Mouse (Mus musculus): ENCODE data around the gene Bach1.
A peak's percentile ranks its signal among the peaks of the same experiment; 100 is the strongest.
"Not testable (repeated sequence)": the region's sequence is repeated elsewhere in the genome, so short reads cannot be mapped to it uniquely, and the experiment has no call there.

Bach1 gene

DNA sequence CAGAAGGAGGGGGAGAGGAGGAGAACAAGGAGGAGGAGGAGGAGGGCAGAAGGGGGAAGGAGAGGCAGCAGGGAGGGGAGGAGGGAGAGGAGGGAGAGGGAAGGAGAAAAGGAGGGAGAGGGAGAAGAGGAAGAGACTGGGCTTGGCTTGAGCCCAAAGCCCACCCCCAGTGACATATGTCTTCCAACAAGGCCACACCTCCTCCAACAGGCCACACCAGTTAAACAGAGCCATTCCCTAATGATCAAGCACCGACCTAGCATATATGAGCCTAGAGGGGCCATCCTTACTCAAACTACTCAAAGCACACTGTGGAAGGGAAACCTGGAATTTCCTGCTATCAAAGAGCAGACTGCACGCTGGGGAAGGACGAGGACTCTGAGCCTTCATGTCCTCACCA, 16.9 kb upstream of the Bach1 start:
- DNase-seq = no peak

- no peak for DNase-seq
These were observed 12.3 kb upstream of the Bach1 start for GRCm38 (mm10) chr16:87686458-87686857.

GRCm38 (mm10) chr16:87687346-87687745, 11.4 kb upstream of the Bach1 start:
- no peak for DNase-seq

GRCm38 (mm10) chr16:87688328-87688727, 10.4 kb upstream of the Bach1 start:
- not testable (repeated sequence) for DNase-seq

- peak; percentile 26 to 48 for DNase-seq
These were observed 9.9 kb upstream of the Bach1 start for GRCm38 (mm10) chr16:87688823-87689222.

DNA sequence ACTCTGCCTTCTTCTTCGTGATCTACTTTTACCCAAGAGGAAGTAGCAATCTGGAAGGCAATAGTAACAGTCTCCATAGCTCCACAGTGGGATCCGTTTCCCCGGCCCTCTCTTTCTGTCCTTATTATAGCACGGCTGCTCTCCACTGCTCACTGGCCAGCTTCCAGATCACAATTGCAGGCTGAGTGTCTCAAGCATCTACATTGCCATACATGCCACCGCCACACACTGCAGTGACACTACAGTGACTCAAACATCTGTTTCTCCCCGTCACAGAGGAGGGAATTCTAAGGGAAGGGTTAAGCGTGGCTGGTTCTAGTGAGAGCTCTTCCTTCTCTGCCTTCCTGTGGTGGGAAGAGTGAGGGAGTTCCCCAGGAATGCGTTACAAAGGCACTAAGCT, 9.5 kb upstream of the Bach1 start:
- peak in 1 of 2 experiments; percentile 19 for DNase-seq

DNA sequence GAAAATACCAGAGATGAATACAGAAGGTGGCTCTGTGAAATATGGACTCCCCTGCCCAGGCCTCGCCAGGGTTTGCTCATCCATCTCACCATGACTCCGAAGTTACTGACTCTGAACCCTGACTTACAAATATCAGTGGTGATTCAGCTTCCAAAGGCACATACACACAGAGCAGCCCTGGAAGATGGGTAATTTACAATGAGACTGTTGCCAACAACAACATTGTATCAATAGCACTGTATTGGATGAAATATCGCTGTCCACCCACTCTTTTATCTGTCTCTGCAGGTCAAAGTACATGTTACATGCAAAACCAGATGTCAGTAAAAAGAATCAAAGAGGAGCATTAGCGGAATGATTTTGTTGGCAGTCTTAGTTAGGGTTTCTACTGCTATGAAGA, 8.2 kb upstream of the Bach1 start:
- no peak for DNase-seq

GRCm38 (mm10) chr16:87691102-87691501, 7.6 kb upstream of the Bach1 start:
- no peak for DNase-seq

- DNase-seq = no peak
These were observed 6.2 kb upstream of the Bach1 start for GRCm38 (mm10) chr16:87692591-87692990.

- DNase-seq = no peak
These were observed 909 bp upstream of the Bach1 start for GRCm38 (mm10) chr16:87697707-87698365.

DNA sequence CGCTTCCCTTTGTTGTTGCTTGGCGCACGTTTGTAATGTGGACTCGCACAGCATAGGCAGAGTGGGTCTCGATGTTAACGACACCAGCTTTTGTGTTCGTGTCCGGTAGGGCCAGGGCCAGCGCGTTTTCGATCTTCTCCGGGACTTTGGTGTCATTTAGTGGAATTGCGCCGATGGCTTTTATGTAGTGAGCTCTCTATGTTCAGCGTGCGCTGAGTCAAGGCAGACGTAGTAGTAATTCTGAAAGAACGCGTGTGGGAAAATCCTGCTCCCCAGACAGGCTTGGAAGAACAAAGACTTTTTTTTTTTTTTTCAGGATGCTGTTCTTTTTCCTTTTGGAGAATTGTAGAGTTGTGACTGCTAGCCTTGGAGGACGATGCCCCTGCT, 554 bp downstream of the Bach1 start:
- no peak for DNase-seq

DNA sequence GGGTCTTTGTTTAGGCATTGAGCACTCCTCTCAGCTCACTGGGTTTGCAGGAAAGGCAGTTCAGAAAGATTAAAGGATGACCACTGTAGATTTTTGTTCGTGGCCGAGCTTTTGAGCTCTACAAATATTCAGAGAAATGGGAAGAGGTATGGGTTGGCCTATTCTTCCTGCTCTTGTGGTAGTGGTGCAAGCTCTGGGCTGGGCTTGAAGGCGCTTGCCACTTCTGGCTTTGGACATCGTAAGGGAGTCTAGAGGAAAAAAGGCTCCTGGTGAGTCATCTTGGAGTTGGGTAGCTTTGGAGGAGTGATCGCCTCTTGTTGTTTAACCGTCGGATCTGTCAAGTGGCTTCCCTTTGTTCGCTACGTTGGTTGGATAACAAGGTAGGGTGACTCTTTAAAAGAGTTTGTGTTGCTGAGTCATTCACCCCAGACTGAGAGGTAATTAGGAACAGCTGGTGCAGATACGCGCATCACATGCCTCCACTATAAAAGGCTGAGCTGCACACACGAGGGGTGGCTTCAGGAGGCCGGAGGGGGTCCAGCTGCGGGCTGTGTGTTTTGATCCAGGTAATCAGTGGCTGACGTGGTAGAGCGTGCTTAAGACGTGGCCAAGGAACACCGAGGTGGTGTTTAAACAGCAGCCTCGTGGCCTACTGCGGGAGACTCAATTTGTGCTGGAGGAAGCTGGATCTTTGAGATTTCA, 1.1 kb downstream of the Bach1 start:
- DNase-seq = peak; percentile 62 to 82

GRCm38 (mm10) chr16:87700395-87700765, 1.6 kb downstream of the Bach1 start:
- DNase-seq = no peak

- DNase-seq = no peak
These were observed 3.1 kb downstream of the Bach1 start for GRCm38 (mm10) chr16:87701891-87702290.

GRCm38 (mm10) chr16:87702881-87703280, 4.1 kb downstream of the Bach1 start:
- DNase-seq = peak in 1 of 2 experiments; percentile 48

DNA sequence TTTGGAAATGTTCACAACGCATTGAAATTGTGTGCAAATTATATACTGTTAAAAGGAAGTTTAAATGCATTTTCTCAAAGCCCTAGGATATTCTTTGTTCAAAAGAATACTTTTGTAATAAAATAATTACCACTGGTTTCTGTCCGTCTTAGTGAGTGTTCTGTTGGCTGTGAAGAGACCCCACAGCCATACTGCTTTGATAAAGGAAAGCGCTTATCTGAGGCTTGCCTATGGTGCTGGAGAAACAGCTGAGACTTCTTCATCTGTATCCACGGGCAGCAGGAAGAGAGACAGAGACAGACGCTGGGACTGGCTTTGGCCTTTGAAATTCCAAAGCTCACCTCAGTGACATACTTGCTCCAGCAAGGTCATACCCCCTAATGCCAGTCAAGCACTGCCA, 5.5 kb downstream of the Bach1 start:
- DNase-seq = no peak

GRCm38 (mm10) chr16:87705892-87706589, 7.3 kb downstream of the Bach1 start:
- no peak for DNase-seq

GRCm38 (mm10) chr16:87707335-87707734, 8.6 kb downstream of the Bach1 start:
- DNase-seq = no peak

DNA sequence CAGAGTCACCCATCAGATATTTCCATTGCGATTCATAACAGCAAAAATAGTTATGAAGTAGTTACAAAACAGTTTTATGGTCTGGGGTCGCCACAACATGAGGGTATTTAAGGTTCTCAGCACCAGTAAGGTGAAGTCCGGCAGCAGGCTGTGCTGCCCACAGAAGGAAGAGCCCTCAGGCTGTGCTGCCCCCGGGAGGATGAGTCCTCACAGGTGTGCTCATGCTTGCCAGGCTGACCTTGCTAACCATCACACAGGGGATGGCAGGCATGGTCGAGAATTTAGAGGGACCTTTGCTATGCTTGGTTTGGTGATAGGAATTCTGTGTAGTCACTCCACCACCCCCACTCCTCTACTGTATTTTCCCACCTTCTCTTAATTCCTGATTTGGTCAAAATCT, 9.8 kb downstream of the Bach1 start:
- no peak for DNase-seq

- DNase-seq = no peak
These were observed 10.4 kb downstream of the Bach1 start for GRCm38 (mm10) chr16:87709144-87709543.

GRCm38 (mm10) chr16:87709971-87710370, 11.2 kb downstream of the Bach1 start:
- no peak for DNase-seq

- DNase-seq = no peak
These were observed 13.2 kb downstream of the Bach1 start for GRCm38 (mm10) chr16:87711961-87712360.

- DNase-seq = peak; percentile 52 to 69
These were observed 14.4 kb downstream of the Bach1 start for GRCm38 (mm10) chr16:87712986-87713693.

Data from lung, adult 18-20 months (tissue).